Mouse (Mus musculus) hindbrain, embryonic 12.5 days (tissue): ENCODE measurements around the gene Bola2. TPM values are rescaled to one million over a fixed set of nuclear protein-coding genes. Genes with fewer than 3 reads are reported as not detected.

Source experiments
- ATAC-seq: fragments of 200-750 bp; cut with Nextera tagmentation; 2 replicates; pipeline ENCODE4 v1.8.0; 2017; ENCODE audit warnings: moderate TSS enrichment; ENCODE audit not compliant: low FRiP score
- H3K27ac ChIP-seq: fragments of 300-500 bp; sonication (generic); 2 replicates; pipeline ENCODE4 v1.5.1; 2016; ENCODE audit warnings: mild to moderate bottlenecking
- H3K27me3 ChIP-seq: fragments of 300-500 bp; sonication (generic); 2 replicates; pipeline ENCODE4 v1.6.1; 2016; ENCODE audit warnings: mild to moderate bottlenecking
- H3K36me3 ChIP-seq: fragments of 300-500 bp; sonication (generic); 2 replicates; pipeline ENCODE4 v1.6.1; 2016; ENCODE audit warnings: mild to moderate bottlenecking
- H3K4me1 ChIP-seq: fragments of 300-500 bp; sonication (generic); 2 replicates; pipeline ENCODE4 v1.6.1; 2016
- H3K4me2 ChIP-seq: fragments of 300-500 bp; sonication (generic); replicated peaks from 2 replicates; pipeline ENCODE4 v1.6.1; 2016; ENCODE audit warnings: mild to moderate bottlenecking
- H3K4me3 ChIP-seq: fragments of 300-500 bp; sonication (generic); 2 replicates; pipeline ENCODE4 v1.5.1; 2016; ENCODE audit warnings: mild to moderate bottlenecking
- H3K9ac ChIP-seq: fragments of 300-500 bp; sonication (generic); 2 replicates; pipeline ENCODE4 v1.6.1; 2016; ENCODE audit warnings: mild to moderate bottlenecking, moderate library complexity
- H3K9me3 ChIP-seq: fragments of 300-500 bp; sonication (generic); replicated peaks from 2 replicates; pipeline ENCODE4 v1.6.1; 2016; ENCODE audit warnings: mild to moderate bottlenecking
- WGBS: fragments of 180-500 bp; shearing (Covaris S2); methylation state at CpG from one replicate; pipeline ENCODE4 v1.1.7; 2016; 5-methylcytosine and 5-hydroxymethylcytosine counted together
- polyA plus RNA-seq: library from polyadenylated mRNA; unstranded; fragments of >200 nt; fragmentation: Nextera tagmentation; extraction: Ambion mirVana; gene quantifications from 2 replicates; pipeline ENCODE4 v1.2.1, GENCODE M21; 2016

Gene Bola2
- polyA plus RNA-seq, 1 experiment from 2014 or later: 147 TPM

- peaks cover 26% of the 10 kb centered on the region for H3K36me3 ChIP-seq
- H3K4me1 ChIP-seq: peaks cover 22% of the 10 kb centered on the region
- no peak for ATAC-seq
- H3K4me2 ChIP-seq: no peak overlapping the region
- H3K27ac ChIP-seq: no peak overlapping the region
- H3K27me3 ChIP-seq: no peaks in the 10 kb centered on the region
- WGBS: 95% methylated on average over 26 of the region's 26 CpGs
- no peak overlapping the region for H3K9ac ChIP-seq
- H3K9me3 ChIP-seq: no peaks in the 10 kb centered on the region
- no peak overlapping the region for H3K4me3 ChIP-seq
Observed at GRCm38 (mm10) chr7:126692426-126692825, 2.8 kb upstream of the Bola2 start.

GRCm38 (mm10) chr7:126693256-126693655 lies 1.9 kb upstream of the Bola2 start:
- Histone ChIP-seq H3K27ac (no peak overlapping the region), H3K36me3 (peaks cover 31% of the 10 kb centered on the region), H3K9me3 (no peaks in the 10 kb centered on the region), H3K4me2 (no peak overlapping the region), H3K9ac (no peak overlapping the region), H3K27me3 (no peaks in the 10 kb centered on the region), H3K4me1 (peaks cover 24% of the 10 kb centered on the region), H3K4me3 (no peak overlapping the region)
- 43% methylated on average over 3 of the region's 3 CpGs for WGBS
- no peak for ATAC-seq

GRCm38 (mm10) chr7:126693781-126694180 lies 1.4 kb upstream of the Bola2 start:
- Histone ChIP-seq H3K27me3 (no peaks in the 10 kb centered on the region), H3K27ac (no peak overlapping the region), H3K9me3 (no peaks in the 10 kb centered on the region), H3K36me3 (peaks cover 34% of the 10 kb centered on the region), H3K4me1 (peaks cover 24% of the 10 kb centered on the region), H3K9ac (no peak overlapping the region), H3K4me2 (no peak overlapping the region), H3K4me3 (no peak overlapping the region)
- no peak for ATAC-seq
- 89% methylated on average over 7 of the region's 7 CpGs for WGBS

DNA sequence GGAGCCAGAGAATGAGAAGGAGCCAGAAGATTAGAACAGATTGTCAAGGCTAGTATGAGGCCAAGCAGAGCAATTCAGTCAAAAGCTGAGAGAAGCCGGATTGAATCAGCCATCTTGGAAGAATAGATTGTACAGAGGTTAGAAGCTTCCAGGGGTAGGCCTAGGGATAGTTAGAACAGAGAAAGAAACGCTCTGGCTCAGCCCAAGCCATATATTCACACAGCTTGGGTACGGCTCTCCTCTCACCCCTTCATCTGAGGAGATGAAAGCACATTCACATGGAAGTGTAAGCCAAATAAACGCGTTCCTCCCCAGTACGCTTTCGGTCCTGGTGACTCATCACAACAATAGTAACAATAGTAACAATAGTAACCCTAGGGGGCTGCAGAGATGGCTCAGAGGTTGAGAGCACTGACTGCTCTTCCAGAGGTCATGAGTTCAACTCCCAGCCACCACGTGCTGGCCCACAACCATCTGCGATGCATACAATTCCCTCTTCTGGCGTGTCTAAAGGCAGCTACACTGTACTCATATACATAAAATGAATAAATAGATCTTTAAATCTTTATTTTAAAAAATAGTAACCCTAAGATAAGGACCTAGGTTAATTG lies 655 bp upstream of the Bola2 start:
- Histone ChIP-seq H3K4me1 (peaks cover 24% of the 10 kb centered on the region), H3K4me2 (peak overlapping the region; percentile 81), H3K36me3 (peaks cover 41% of the 10 kb centered on the region), H3K27ac (no peak overlapping the region), H3K9ac (peak overlapping the region; percentile 84), H3K9me3 (no peaks in the 10 kb centered on the region), H3K4me3 (peak overlapping the region; percentile 79), H3K27me3 (no peaks in the 10 kb centered on the region)
- WGBS: 26% methylated on average over 10 of the region's 10 CpGs
- ATAC-seq: no peak

- H3K27ac ChIP-seq: peak within 1 kb of the TSS; percentile 94
- WGBS: under 1% methylated on average over 40 of the region's 40 CpGs
- no peaks in the 10 kb centered on the region for H3K9me3 ChIP-seq
- H3K4me1 ChIP-seq: peaks cover 27% of the 10 kb centered on the region
- H3K4me2 ChIP-seq: peak within 1 kb of the TSS; percentile 81
- H3K4me3 ChIP-seq: peak within 1 kb of the TSS; percentile 79
- peak; percentile 99 for ATAC-seq
- H3K27me3 ChIP-seq: no peaks in the 10 kb centered on the region
- H3K9ac ChIP-seq: peak within 1 kb of the TSS; percentile 84
- H3K36me3 ChIP-seq: peaks cover 45% of the 10 kb centered on the region
Observed at GRCm38 (mm10) chr7:126695631-126696207, 518 bp downstream of the Bola2 start, which contains the start of gene Slx1b. Gene Slx1b, minus strand, starts transcription at chr7:126695784.

DNA sequence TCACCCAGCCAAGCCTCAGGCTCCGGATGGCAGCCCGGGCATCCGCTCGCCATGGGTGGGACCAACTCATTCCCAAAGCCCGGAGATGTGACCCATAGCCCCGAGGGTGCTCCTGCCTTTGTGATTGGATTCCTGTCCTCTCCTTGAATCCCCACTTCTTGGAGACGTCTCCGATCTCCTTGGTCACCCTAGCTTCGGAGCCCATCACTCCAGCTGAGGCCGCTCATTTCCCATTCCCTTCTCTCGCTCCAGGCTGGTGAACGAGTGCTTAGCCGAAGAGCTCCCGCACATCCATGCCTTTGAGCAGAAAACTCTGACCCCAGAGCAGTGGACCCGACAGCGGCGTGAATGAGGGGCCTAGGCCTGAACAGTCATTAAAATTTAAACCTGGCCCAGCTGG lies 1.1 kb downstream of the Bola2 start:
- Histone ChIP-seq H3K4me3 (peak overlapping the region; percentile 79), H3K4me1 (peaks cover 28% of the 10 kb centered on the region), H3K4me2 (peak overlapping the region; percentile 81), H3K27ac (peak overlapping the region; percentile 45; the same call in 1 of the 2 replicates), H3K27me3 (no peaks in the 10 kb centered on the region), H3K9me3 (no peaks in the 10 kb centered on the region), H3K36me3 (peaks cover 42% of the 10 kb centered on the region), H3K9ac (peak overlapping the region; percentile 84)
- WGBS: 2% methylated on average over 17 of the region's 17 CpGs
- no peak for ATAC-seq

GRCm38 (mm10) chr7:126696886-126697285 lies 1.7 kb downstream of the Bola2 start:
- Histone ChIP-seq H3K4me1 (peaks cover 33% of the 10 kb centered on the region), H3K4me2 (peak overlapping the region; percentile 81), H3K9ac (peak overlapping the region; percentile 84; the same call in 1 of the 2 replicates), H3K27ac (peak overlapping the region; percentile 35; the same call in 1 of the 2 replicates), H3K4me3 (peak overlapping the region; percentile 79), H3K27me3 (no peaks in the 10 kb centered on the region), H3K9me3 (no peaks in the 10 kb centered on the region), H3K36me3 (peaks cover 36% of the 10 kb centered on the region)
- ATAC-seq: no peak
- 75% methylated on average over 3 of the region's 3 CpGs for WGBS

DNA sequence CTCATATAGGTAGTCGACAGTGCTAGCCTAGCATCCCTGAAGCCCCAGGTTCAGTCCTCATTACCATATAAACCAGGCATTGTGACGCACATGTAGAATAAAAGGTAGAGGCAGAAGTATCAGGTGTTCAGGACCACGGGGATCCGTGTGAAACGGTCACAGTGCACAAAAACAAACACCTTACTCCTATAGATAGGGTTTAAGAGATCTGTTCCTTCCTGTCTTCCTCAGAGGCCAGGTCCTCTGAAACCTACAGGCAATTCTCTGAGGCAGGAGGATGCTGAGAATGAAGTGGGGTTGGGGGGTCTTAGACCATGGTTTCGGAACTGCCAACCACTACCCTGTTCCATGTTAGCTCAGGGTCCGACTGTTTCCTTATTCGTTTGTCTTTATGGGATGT lies 2.6 kb downstream of the Bola2 start:
- Histone ChIP-seq H3K4me3 (no peak overlapping the region), H3K27ac (no peak overlapping the region), H3K9me3 (no peaks in the 10 kb centered on the region), H3K4me1 (peaks cover 37% of the 10 kb centered on the region), H3K36me3 (peaks cover 30% of the 10 kb centered on the region), H3K27me3 (peaks cover 1% of the 10 kb centered on the region; the same call in 1 of the 2 replicates), H3K4me2 (no peak overlapping the region), H3K9ac (no peak overlapping the region)
- no peak for ATAC-seq
- WGBS: 94% methylated on average over 8 of the region's 8 CpGs

GRCm38 (mm10) chr7:126700063-126701015 lies 5.1 kb downstream of the Bola2 start:
- 0 out of 2 replicates have a peak overlapping the region, but pooled peaks have one; percentile 3 for H3K9ac ChIP-seq
- no peak overlapping the region; the same call in 1 of the 2 replicates for H3K27ac ChIP-seq
- ATAC-seq: no peak
- no peaks in the 10 kb centered on the region for H3K9me3 ChIP-seq
- 85% methylated on average over 25 of the region's 25 CpGs for WGBS
- H3K36me3 ChIP-seq: peaks cover 30% of the 10 kb centered on the region
- H3K4me3 ChIP-seq: no peak overlapping the region; the same call in 1 of the 2 replicates
- peaks cover 10% of the 10 kb centered on the region for H3K27me3 ChIP-seq
- H3K4me1 ChIP-seq: peaks cover 48% of the 10 kb centered on the region
- no peak overlapping the region; the same call in 1 of the 2 replicates for H3K4me2 ChIP-seq

DNA sequence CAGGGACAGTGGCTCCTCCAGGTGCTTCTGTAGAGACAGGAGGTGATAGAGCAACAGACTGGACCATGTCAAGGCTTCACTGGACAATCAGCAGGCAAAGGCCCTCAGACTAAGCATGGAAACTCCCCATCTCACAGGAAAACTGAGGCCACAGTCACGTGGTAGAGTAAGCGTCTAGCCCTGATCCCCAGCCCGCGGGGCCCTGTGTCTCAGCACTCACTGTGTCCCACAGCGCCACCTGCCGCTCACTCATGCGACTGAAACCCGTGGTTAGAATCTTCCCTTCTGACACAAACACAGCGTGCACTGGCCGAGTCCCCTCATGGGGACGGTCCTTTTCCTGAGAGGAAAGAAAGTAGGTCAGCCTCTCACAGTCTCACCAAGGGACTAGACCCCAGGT lies 5.9 kb downstream of the Bola2 start:
- H3K27me3 ChIP-seq: peaks cover 15% of the 10 kb centered on the region
- 0 out of 2 replicates have a peak overlapping the region, but pooled peaks have one; percentile 5 for H3K9ac ChIP-seq

GRCm38 (mm10) chr7:126701559-126702357 lies 6.6 kb downstream of the Bola2 start:
- H3K9ac ChIP-seq: peak overlapping the region; percentile 5; the same call in 1 of the 2 replicates
- WGBS: 54% methylated on average over 24 of the region's 24 CpGs
- ATAC-seq: no peak
- no peaks in the 10 kb centered on the region for H3K9me3 ChIP-seq
- peaks cover 15% of the 10 kb centered on the region for H3K27me3 ChIP-seq
- peaks cover 43% of the 10 kb centered on the region for H3K4me1 ChIP-seq
- peaks cover 30% of the 10 kb centered on the region for H3K36me3 ChIP-seq
- H3K27ac ChIP-seq: no peak overlapping the region
- peak overlapping the region; percentile 97 for H3K4me2 ChIP-seq
- H3K4me3 ChIP-seq: no peak overlapping the region

More for the DNA sequence above, 5.9 kb downstream of the Bola2 start:
- Histone ChIP-seq H3K27ac (no peak overlapping the region), H3K4me1 (peaks cover 48% of the 10 kb centered on the region), H3K36me3 (peaks cover 30% of the 10 kb centered on the region), H3K4me2 (peak overlapping the region; percentile 33), H3K4me3 (no peak overlapping the region; the same call in 1 of the 2 replicates), H3K9me3 (no peaks in the 10 kb centered on the region)
- WGBS: under 1% methylated on average over 11 of the region's 11 CpGs
- ATAC-seq: peak; percentile 9; the same call in 1 of the 2 replicates
